Mouse (Mus musculus): ENCODE results near the gene Arsb. TPM values are rescaled to one million over a fixed set of nuclear protein-coding genes. Genes with fewer than 3 reads are reported as not detected.

The Arsb gene
- polyA plus RNA-seq, 1 experiment: 26.0 TPM

- Histone ChIP-seq H3K4me3 (replicated peaks; ENCODE audit: extremely low read depth, low read depth, low read length) (no peak overlapping the region), H3K4me1 (ENCODE audit: control insufficient read depth, insufficient read depth, low read length) (peaks cover 2% of the 10 kb centered on the region; the same call in 1 of the 2 replicates)
- 84% methylated on average over 5 of the region's 5 CpGs for WGBS
- DNase-seq: no peak
- TF ChIP-seq POLR2A (IDR thresholded peaks at IDR 0.05; ENCODE audit: borderline replicate concordance, extremely low read depth, low read depth, low read length) (no peak), CTCF (IDR thresholded peaks at IDR 0.05; ENCODE audit: insufficient read depth, low read length) (no peak)
Observed at GRCm38 (mm10) chr13:93992342-93992882, 221.0 kb downstream of the Arsb start.

Other genes with a start within 250 kb of the Arsb start
- 0.15 TPM in 1 of 2 replicates, not detected in the other for gene Bhmt, start 133.7 kb upstream of the Arsb start, polyA plus RNA-seq (2012; rRNA removed)
- gene Bhmt2, start 97.3 kb upstream of the Arsb start, polyA plus RNA-seq (2012; rRNA removed): 0.07 TPM in 1 of 2 replicates, not detected in the other
- gene Dmgdh, start 97.2 kb upstream of the Arsb start, polyA plus RNA-seq (2012; rRNA removed): 0.03 and 0.06 TPM in 2 replicates